Mouse (Mus musculus) hindbrain, embryonic 13.5 days (tissue): ENCODE results near the gene Disc1. TPM values are rescaled to one million over a fixed set of nuclear protein-coding genes. Genes with fewer than 3 reads are reported as not detected.
A peak's percentile ranks its signal among the peaks of the same experiment; 100 is the strongest.

Source experiments
- ATAC-seq: fragments of 200-750 bp; cut with Nextera tagmentation; 2 replicates; pipeline ENCODE4 v1.8.0; 2017; ENCODE audit warnings: moderate TSS enrichment; ENCODE audit not compliant: low FRiP score
- H3K27ac ChIP-seq: fragments of 300-500 bp; sonication (generic); 2 replicates; pipeline ENCODE4 v1.5.1; 2015; ENCODE audit warnings: inconsistent platforms, mild to moderate bottlenecking, moderate library complexity
- H3K27me3 ChIP-seq: fragments of 300-500 bp; sonication (generic); 2 replicates; pipeline ENCODE4 v1.6.1; 2015; ENCODE audit warnings: mild to moderate bottlenecking, inconsistent platforms
- H3K36me3 ChIP-seq: fragments of 300-500 bp; sonication (generic); 2 replicates; pipeline ENCODE4 v1.6.1; 2015; ENCODE audit warnings: mild to moderate bottlenecking, inconsistent platforms
- H3K4me1 ChIP-seq: fragments of 300-500 bp; sonication (generic); replicated peaks from 2 replicates; pipeline ENCODE4 v1.6.1; 2015; ENCODE audit warnings: inconsistent platforms
- H3K4me2 ChIP-seq: fragments of 300-500 bp; sonication (generic); 2 replicates; pipeline ENCODE4 v1.6.1; 2015; ENCODE audit warnings: inconsistent platforms, mild to moderate bottlenecking, moderate library complexity
- H3K4me3 ChIP-seq: fragments of 300-500 bp; sonication (generic); 2 replicates; pipeline ENCODE4 v1.5.1; 2015; ENCODE audit warnings: mild to moderate bottlenecking, inconsistent platforms
- H3K9ac ChIP-seq: fragments of 300-500 bp; sonication (generic); 2 replicates; pipeline ENCODE4 v1.6.1; 2015; ENCODE audit warnings: mild to moderate bottlenecking, inconsistent platforms
- H3K9me3 ChIP-seq: fragments of 300-500 bp; sonication (generic); 2 replicates; pipeline ENCODE4 v1.6.1; 2016; ENCODE audit warnings: inconsistent platforms
- WGBS: fragments of 180-500 bp; shearing (Covaris S2); methylation state at CpG from one replicate; pipeline ENCODE4 v1.1.7; 2015; 5-methylcytosine and 5-hydroxymethylcytosine counted together
- polyA plus RNA-seq: library from polyadenylated mRNA; unstranded; fragments of >200 nt; fragmentation: Nextera tagmentation; extraction: Ambion mirVana; gene quantifications from 2 replicates; pipeline ENCODE4 v1.2.1, GENCODE M21; 2015

Disc1 gene
- polyA plus RNA-seq, 1 experiment from 2014 or later, result 1.3 TPM

DNA sequence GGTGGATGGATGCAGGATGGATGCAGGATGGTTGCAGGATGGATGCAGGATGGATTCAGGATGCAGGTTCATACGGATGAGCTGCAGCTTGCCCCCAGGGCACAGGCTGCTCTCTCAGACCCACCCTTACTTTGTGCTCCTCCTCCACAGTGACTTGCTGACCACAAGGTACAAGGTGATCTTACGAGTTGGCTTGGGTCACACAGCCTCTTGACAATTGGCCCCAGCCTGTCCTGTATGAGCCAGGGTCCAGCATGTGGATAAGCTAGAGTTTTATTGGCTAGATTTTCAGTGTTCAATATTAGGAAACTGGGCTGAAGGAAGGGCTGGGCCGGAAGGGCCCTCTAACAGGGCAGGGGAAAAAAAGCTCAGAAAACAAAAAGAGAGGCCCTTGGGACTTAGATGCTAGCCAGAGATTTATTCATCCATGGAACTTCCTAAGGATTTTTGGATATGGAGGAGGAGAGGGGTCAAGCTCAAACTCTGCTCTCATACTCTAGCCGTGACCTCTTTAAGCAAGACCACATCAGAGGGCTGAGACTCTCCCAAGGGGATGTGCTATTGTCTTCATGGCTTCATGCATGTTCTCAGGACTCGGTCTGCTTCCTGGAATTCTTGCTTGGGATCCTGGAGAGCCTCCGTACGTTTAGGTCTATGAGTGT, 143.5 kb downstream of the Disc1 start:
- 76% methylated on average over 7 of the region's 7 CpGs for WGBS
- Histone ChIP-seq H3K9me3 (no peaks in the 10 kb centered on the region), H3K27me3 (peaks cover 14% of the 10 kb centered on the region), H3K27ac (peak overlapping the region; percentile 44; the same call in 1 of the 2 replicates), H3K4me3 (no peak overlapping the region), H3K4me1 (peaks cover 37% of the 10 kb centered on the region), H3K4me2 (no peak overlapping the region), H3K9ac (no peak overlapping the region), H3K36me3 (no peaks in the 10 kb centered on the region)
- no peak for ATAC-seq

DNA sequence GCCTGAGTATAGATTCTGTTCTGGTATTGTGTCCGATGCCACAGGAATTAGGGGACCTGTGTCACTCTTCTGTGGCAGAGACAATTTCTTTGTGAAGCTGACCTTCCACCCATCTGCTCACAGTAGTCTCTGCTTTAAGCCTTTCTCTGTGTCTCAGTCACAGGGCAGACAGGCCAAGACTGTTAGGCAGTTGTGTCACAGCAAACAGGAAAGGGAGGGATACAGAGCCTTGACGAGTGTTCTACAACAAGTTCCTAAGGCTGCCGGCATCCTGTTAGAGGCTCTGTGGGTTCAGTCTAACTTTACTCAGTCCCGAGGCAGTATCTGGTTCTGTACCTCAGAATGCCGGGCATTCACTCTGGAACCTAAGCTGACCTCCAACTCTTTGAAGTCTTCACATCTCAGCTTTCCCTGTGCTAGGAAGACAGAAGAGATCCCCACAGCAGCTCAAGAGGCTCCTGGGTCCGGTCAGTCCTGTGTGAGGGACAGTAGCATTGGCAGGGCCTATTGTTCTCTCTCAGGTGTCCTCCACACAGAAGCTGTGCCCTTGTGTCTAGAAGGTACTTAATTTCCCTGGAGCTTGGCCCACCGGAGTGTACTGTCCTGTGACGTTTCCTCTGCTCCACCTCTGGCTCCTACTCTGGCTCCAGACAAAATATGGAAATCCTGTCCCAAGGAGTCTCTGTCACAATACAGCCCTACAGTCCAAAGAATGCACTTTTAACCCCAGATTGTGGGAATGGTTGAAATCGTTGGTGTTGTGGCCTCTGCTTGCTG, 144.6 kb downstream of the Disc1 start:
- no peak overlapping the region for H3K9ac ChIP-seq
- no peaks in the 10 kb centered on the region for H3K36me3 ChIP-seq
- H3K4me1 ChIP-seq, result peaks cover 37% of the 10 kb centered on the region
- no peak for ATAC-seq
- no peaks in the 10 kb centered on the region for H3K9me3 ChIP-seq
- H3K4me3 ChIP-seq, result no peak overlapping the region
- WGBS, result 77% methylated on average over 9 of the region's 9 CpGs
- peaks cover 11% of the 10 kb centered on the region for H3K27me3 ChIP-seq
- no peak overlapping the region for H3K4me2 ChIP-seq
- peak overlapping the region; percentile 41; the same call in 1 of the 2 replicates for H3K27ac ChIP-seq

DNA sequence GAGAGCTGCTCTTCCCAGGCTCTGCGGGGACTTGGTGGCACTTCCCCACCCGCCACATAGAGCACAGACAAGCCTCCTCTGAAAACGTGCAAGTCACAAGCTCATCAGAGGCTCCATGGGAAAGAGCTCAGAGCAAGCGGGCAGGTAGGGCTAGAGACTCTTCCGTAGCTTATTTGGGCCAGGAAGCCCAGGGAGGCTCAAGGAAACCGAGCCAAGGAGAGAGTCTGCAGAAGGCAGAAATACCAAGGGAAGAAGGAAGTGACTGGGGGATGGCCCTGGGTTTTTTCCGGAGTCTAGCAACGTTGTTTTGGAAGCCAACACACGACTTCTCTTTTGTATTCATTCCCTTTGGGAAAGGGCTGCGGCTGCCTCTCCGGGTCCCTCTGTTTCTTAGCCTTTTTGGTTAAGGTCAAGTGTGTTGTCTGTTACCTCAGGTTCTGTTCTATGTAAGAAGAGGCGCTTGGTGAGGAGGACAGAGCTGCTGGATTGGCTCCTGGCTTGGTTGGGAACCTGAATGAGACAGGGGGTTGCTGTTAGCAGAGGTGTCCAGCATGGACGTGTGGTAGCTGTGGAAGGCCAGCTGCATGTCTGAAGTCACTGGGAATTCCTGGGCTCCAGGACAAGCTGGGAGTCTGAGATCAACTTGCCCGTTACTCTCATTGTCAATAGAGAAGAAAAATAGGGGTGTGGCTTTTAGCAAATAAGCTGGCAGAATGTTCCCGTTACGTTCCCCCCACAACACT, 145.4 kb downstream of the Disc1 start:
- H3K9me3 ChIP-seq, result no peaks in the 10 kb centered on the region
- peaks cover 10% of the 10 kb centered on the region for H3K27me3 ChIP-seq
- H3K4me3 ChIP-seq, result no peak overlapping the region
- H3K4me1 ChIP-seq, result peaks cover 37% of the 10 kb centered on the region
- H3K27ac ChIP-seq, result peak overlapping the region; percentile 24; the same call in 1 of the 2 replicates
- H3K4me2 ChIP-seq, result no peak overlapping the region
- no peaks in the 10 kb centered on the region for H3K36me3 ChIP-seq
- no peak overlapping the region for H3K9ac ChIP-seq
- WGBS, result 73% methylated on average over 16 of the region's 16 CpGs
- no peak for ATAC-seq

- Histone ChIP-seq H3K36me3 (no peaks in the 10 kb centered on the region), H3K9me3 (no peaks in the 10 kb centered on the region), H3K4me1 (peaks cover 27% of the 10 kb centered on the region), H3K9ac (no peak overlapping the region), H3K27me3 (peaks cover 10% of the 10 kb centered on the region), H3K27ac (0 out of 2 replicates have a peak overlapping the region, but pooled peaks have one; percentile 24), H3K4me3 (no peak overlapping the region), H3K4me2 (no peak overlapping the region)
- ATAC-seq, result no peak
- WGBS, result 70% methylated on average over 13 of the region's 13 CpGs
Observed at GRCm38 (mm10) chr8:125200273-125200863, 146.4 kb downstream of the Disc1 start.

DNA sequence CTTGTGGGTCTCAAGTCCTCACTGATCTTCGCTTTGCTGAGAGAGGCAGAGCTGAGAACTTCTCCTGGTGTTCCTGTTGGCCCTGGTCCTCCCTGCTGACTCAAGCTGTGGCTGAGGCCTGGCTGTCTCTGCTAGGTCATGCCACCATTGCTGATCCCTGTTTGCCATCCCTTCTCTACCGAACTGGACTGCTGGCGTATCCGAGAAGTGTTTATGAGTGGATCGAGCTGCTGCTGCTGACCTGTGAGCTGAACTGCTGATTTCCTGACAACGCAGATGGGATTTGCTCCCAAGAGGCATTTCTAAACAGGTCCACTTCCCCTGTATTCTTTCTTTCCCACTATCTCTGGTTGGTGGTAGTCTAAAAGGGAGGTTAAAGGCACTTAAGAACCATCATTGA, 147.7 kb downstream of the Disc1 start:
- Histone ChIP-seq H3K4me1 (peaks cover 18% of the 10 kb centered on the region), H3K9me3 (no peaks in the 10 kb centered on the region), H3K27ac (no peak overlapping the region), H3K4me2 (no peak overlapping the region), H3K36me3 (no peaks in the 10 kb centered on the region), H3K27me3 (peaks cover 16% of the 10 kb centered on the region), H3K4me3 (no peak overlapping the region), H3K9ac (no peak overlapping the region)
- WGBS, result 81% methylated on average over 6 of the region's 6 CpGs
- ATAC-seq, result no peak

- no peak overlapping the region for H3K4me3 ChIP-seq
- H3K4me2 ChIP-seq, result no peak overlapping the region
- peaks cover 13% of the 10 kb centered on the region for H3K4me1 ChIP-seq
- no peak overlapping the region for H3K9ac ChIP-seq
- H3K9me3 ChIP-seq, result no peaks in the 10 kb centered on the region
- no peak overlapping the region for H3K27ac ChIP-seq
- 79% methylated on average over 9 of the region's 9 CpGs for WGBS
- peaks cover 12% of the 10 kb centered on the region; the same call in 1 of the 2 replicates for H3K27me3 ChIP-seq
- no peak for ATAC-seq
- H3K36me3 ChIP-seq, result no peaks in the 10 kb centered on the region
Observed at GRCm38 (mm10) chr8:125203016-125203415, 149.0 kb downstream of the Disc1 start.

DNA sequence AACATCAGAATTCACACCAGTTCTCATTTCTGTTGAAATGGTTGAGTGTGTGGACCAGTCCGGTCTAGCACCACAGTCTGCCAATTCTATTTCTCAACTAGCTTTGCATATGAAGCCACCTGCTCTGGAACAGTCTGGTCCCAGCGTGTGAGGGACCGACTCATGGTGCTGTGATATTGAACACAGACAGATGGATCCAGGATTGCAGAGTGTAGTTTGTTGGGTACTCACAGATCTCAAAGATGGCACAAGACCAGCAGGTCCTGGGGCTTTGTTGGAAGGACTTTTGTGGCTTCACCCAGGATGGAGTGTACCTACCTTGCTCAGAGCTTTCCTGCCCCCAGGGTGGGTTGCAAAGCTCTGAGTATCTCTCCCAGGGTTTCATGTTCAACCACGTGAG, 151.6 kb downstream of the Disc1 start:
- no peak for ATAC-seq
- no peak overlapping the region for H3K4me3 ChIP-seq
- H3K36me3 ChIP-seq, result no peaks in the 10 kb centered on the region
- H3K27me3 ChIP-seq, result 0 out of 2 replicates have a peak, but pooled peaks cover 5% of the 10 kb centered on the region
- 95% methylated on average over 4 of the region's 4 CpGs for WGBS
- peaks cover 3% of the 10 kb centered on the region; the same call in 1 of the 2 replicates for H3K4me1 ChIP-seq
- H3K4me2 ChIP-seq, result no peak overlapping the region
- H3K27ac ChIP-seq, result no peak overlapping the region
- no peaks in the 10 kb centered on the region for H3K9me3 ChIP-seq
- no peak overlapping the region for H3K9ac ChIP-seq

GRCm38 (mm10) chr8:125206391-125206790, 152.4 kb downstream of the Disc1 start:
- 53% methylated on average over 8 of the region's 8 CpGs for WGBS
- no peaks in the 10 kb centered on the region for H3K4me1 ChIP-seq
- no peak overlapping the region for H3K27ac ChIP-seq
- H3K36me3 ChIP-seq, result no peaks in the 10 kb centered on the region
- no peaks in the 10 kb centered on the region for H3K9me3 ChIP-seq
- no peak overlapping the region for H3K4me2 ChIP-seq
- no peak for ATAC-seq
- H3K4me3 ChIP-seq, result no peak overlapping the region
- H3K27me3 ChIP-seq, result peaks cover 5% of the 10 kb centered on the region; the same call in 1 of the 2 replicates
- H3K9ac ChIP-seq, result no peak overlapping the region

DNA sequence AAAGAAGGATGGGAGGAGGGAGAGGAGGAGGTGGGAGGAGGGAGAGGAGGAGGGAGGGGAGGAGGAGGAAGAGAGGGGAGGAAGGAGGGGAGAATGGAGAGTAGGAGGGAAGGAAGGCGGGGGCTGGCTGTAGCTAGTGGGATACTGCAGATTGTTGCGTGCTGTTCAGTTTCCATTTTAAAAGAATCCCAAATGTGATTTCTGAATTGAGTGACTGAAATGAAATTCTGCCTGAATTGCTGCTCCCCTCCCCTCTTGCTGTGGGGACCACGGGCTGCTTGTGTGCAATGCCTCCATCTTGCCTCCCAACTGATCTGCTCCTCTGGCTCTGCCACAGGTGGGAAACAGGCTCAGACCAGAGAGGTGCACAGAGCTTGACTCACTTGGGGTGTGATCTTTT, 153.0 kb downstream of the Disc1 start:
- H3K9ac ChIP-seq, result no peak overlapping the region
- 0 out of 2 replicates have a peak, but pooled peaks cover 5% of the 10 kb centered on the region for H3K4me1 ChIP-seq
- no peak overlapping the region for H3K4me3 ChIP-seq
- no peaks in the 10 kb centered on the region for H3K36me3 ChIP-seq
- H3K9me3 ChIP-seq, result no peaks in the 10 kb centered on the region
- no peak overlapping the region for H3K27ac ChIP-seq
- WGBS, result 78% methylated on average over 3 of the region's 3 CpGs
- H3K27me3 ChIP-seq, result peaks cover 5% of the 10 kb centered on the region; the same call in 1 of the 2 replicates
- no peak for ATAC-seq
- no peak overlapping the region for H3K4me2 ChIP-seq

DNA sequence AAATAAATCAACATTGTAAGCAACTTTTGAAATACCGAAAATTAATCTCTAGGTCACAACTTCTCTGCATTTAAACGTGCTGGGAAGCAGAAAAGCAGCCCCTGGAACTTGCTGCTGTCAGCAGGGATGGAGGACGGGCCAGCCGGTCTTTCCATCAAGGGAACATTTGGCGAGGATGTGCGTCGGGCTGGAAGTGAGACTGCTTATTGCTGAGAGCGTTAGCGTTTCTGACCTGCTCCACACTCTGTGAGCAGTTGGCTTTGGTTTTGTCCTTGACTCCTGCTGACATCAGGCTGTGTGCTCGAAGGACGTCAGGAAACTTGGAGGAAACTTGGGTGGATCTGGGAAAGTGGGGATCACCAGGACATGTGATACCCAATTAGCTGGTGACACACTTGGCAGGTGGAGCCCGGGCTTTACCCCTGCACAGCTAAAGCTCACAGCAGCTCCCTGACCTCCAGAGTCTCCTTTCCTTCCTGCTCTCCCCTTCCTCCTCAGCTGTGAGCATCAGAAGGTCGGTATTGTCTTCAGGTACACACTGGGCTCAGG, 158.7 kb downstream of the Disc1 start:
- Histone ChIP-seq H3K4me2 (no peak overlapping the region), H3K36me3 (no peaks in the 10 kb centered on the region), H3K9ac (no peak overlapping the region), H3K4me3 (no peak overlapping the region), H3K27ac (no peak overlapping the region), H3K27me3 (peaks cover 3% of the 10 kb centered on the region; the same call in 1 of the 2 replicates), H3K4me1 (peaks cover 13% of the 10 kb centered on the region), H3K9me3 (no peaks in the 10 kb centered on the region)
- 62% methylated on average over 13 of the region's 13 CpGs for WGBS
- no peak for ATAC-seq

DNA sequence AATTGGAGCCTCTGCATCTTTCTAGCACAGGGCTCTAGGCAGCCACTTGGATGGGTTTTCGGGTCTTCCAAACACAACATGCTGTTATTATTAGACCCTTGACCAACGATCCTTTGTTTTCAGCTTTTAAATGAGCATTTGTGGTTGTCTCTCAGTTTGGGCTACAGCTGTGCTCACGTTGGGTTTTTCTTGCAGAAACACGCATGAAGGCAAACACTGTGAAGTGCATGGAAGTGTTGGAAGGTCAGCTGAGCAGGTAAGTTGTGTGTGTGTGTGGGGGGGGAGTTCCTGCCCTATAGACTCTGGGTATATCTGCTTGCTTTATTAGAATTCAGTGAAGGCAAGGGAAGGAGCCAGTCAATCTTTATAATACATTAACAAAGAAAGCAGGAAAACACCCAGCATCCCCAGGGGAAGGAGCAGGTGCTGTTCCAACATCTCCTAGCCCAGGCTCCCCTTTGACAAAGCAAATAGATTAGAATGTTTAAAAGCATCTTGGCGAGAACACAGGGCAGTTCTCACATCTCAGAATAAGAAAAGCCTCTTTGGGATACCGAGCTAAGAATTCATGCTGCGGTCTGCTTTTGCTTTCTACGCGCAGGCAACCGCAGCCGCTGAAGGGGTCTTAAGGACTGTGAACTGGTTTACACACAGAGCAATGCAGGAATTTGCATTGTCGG, 164.0 kb downstream of the Disc1 start:
- H3K36me3 ChIP-seq, result no peaks in the 10 kb centered on the region
- peak; percentile 27; the same call in 1 of the 2 replicates for ATAC-seq
- WGBS, result 17% methylated on average over 12 of the region's 12 CpGs

More for the DNA sequence above, 164.0 kb downstream of the Disc1 start:
- Histone ChIP-seq H3K4me2 (peak overlapping the region; percentile 35), H3K9ac (peak overlapping the region; percentile 40; the same call in 1 of the 2 replicates), H3K9me3 (no peaks in the 10 kb centered on the region), H3K27ac (peak overlapping the region; percentile 87), H3K27me3 (0 out of 2 replicates have a peak, but pooled peaks cover under 1% of the 10 kb centered on the region), H3K4me1 (peaks cover 31% of the 10 kb centered on the region), H3K4me3 (no peak overlapping the region)
